Mouse (Mus musculus) gastrocnemius, postnatal 10 days (tissue): Measurements from ENCODE around the gene Smap1. TPM values are rescaled to one million over a fixed set of nuclear protein-coding genes. Genes with fewer than 3 reads are reported as not detected.
"Not testable (repeated sequence)": the region's sequence is repeated elsewhere in the genome, so short reads cannot be mapped to it uniquely, and the experiment has no call there.

ENCODE experiments used
- DNase-seq: peaks from one replicate; pipeline ENCODE4 v3.0.0; 2021; ENCODE audit warnings: mixed read lengths
- long read RNA-seq, 2 experiments: library from polyadenylated mRNA; stranded (forward); transcript quantifications; one replicate each; pipeline ENCODE4 v2.0.0; 2021
- total RNA-seq, 2 experiments: library from RNA; stranded (reverse); gene quantifications; 2 replicates each; pipeline ENCODE4 v1.2.3; 2021

The Smap1 gene
- 10 to 100 TPM; 34.9 to 46.0 TPM for total RNA-seq
- long read RNA-seq, experiment 1, transcript Smap1-201 (10 exons, 2,289 nt) = major isoform, 17 of 34 reads
- long read RNA-seq, experiment 1, partial matches to known transcripts = 16 of 34 reads
- long read RNA-seq, experiment 1, other reads (novel, unspliced or antisense) = 1 of 34 reads
- long read RNA-seq, experiment 2, transcript Smap1-201 (10 exons, 2,289 nt) = major isoform, 10 of 23 reads
- long read RNA-seq, experiment 2, partial matches to known transcripts = 2 of 23 reads
- long read RNA-seq, experiment 2, other reads (novel, unspliced or antisense) = 11 of 23 reads

- DNase-seq = peak; percentile 85
These were observed at the start of gene Smap1 for GRCm38 (mm10) chr1:23921711-23922529. Smap1 (minus strand) TSS chr1:23922317.

- DNase-seq = not testable (repeated sequence)
These were observed 49.0 kb upstream of the Smap1 start for GRCm38 (mm10) chr1:23971159-23971558.

DNA sequence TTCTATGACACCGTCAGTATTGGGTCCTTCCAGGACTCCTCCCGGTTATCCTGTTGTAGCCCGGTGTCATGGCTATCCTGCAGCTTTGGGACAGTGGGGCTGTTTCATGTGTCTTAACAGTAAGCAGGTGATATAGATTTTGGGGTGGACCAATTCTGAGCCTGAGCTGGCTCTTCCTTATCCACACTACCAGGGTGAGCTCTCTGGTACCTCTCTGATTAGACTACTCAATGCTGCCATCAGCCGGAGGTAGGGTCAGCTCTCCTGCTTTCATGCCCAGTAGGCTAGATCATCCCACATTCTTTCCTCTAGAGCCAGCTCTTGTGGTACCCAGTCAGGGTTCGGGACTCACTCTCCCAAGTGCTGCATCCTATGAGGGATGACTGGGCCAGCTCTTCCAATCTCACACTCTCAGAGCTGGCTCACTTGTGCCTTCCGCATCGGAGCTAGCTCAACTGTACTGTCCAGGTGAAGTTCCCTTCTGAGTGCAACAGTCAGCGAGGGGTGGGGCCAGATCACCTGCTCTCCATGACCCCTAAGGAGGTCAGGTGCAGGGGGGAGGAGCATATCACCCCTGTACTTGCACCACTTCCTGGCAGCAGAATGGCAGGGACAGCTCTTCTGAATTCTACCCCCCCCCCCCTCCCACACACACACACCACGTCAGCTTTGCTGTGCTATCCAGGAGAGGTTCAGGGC is 46.1 kb upstream of the Smap1 start:
- DNase-seq = no peak

- DNase-seq = no peak
These were observed 44.1 kb upstream of the Smap1 start for GRCm38 (mm10) chr1:23966226-23966625.

GRCm38 (mm10) chr1:23959415-23959732 is 37.3 kb upstream of the Smap1 start:
- DNase-seq = no peak

- no peak for DNase-seq
These were observed 36.7 kb upstream of the Smap1 start for GRCm38 (mm10) chr1:23958668-23959414.

DNA sequence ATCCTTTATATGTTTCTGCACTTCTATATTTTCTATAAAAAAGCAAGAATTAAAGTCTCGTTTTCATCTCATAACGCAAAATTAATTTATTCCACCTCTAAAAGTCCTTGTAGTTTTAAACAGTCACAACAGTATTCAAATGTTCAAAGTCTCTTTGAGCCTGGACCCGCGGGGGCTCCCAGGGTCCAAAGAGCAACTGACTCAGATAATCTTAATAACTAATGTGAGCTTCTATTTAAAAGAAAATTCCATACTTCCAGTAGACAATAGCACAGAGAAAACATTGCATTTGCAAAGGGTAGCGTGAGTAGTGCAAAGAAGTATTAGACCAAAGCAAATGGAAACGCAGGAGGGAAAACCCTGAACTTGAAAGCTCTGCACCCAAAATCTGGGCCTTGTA is 36.0 kb upstream of the Smap1 start:
- no peak for DNase-seq

DNA sequence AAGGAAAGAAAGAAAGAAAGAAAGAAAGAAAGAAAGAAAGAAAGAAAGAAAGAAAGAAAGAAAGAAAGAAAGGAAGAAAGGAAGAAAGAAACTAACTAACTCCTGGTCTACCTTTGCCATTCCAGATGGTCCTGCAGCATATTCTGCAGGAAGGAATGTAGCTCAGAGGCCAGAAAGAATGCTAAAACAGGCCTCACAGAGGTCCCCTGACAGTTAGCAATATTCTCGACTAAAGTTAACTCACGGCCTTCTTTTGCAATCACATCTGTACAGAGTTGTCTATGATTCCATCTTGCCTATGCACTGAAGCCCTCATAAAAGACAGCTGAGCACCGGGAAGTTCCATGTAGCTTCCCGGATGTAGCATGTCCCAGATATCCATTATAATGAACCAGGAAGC is 33.4 kb upstream of the Smap1 start:
- no peak for DNase-seq

DNA sequence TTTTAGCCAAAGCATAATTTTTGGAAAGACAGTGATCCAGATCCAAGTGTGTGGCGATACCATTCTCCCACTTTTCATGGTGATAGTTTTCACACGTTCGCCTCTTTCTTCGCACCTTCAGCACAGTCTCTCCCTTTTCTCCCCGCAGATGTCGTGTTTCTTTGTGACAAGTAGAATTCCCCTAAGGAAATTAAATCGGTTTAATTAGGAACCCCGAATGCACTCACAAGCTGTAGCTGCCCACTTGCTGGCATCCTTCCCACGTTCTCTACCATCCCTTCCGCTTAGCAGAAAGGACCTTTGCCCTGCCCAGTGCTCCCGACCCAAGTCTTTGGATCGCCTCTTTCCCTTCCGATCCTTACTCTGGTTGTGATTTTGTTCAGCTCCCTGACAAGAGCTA is 31.8 kb upstream of the Smap1 start:
- no peak for DNase-seq

DNA sequence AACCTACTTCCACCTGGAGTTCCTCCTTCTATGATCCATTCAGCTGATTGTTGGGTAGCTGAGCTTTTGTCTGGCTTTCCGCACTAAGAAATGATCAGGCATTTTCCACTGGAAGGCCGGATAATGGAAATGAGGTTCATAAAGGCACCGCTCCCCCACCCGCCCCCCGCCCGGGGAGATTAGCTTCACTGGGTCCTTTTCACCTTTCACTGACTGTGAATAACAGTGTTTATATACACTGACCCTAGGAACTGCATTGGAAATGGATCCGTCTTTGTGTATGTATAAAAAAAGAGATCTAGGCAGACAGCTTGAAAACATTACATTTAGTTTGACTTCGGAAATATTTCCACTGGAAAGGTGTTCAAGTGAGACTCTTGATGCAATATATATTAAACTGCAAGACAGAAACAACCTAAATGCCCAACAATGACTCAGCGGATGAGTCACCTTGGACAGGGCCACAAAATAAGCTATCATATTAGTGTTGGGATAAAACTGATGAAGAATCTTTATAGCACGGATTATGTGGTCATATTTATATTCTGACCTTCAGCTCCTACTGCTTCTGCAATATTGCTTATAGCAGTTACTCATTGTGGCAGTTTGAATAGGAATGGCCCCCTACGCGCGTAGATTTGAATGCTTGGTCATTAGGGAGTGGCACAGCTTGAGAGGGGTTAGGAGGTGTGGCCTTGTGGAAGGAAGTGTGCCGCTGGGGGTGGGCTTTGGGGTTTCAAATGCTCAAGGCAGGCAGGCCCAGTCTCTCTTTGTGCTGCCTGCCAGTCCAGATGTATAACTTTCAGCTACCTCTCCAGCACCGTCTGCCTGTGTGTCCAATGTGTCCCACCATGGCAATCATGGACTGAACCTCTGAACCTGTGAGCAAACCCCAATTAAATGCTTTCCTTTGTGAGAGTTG is 26.9 kb upstream of the Smap1 start:
- DNase-seq = no peak

- DNase-seq = no peak
These were observed 26.2 kb upstream of the Smap1 start for GRCm38 (mm10) chr1:23948290-23948689.

DNA sequence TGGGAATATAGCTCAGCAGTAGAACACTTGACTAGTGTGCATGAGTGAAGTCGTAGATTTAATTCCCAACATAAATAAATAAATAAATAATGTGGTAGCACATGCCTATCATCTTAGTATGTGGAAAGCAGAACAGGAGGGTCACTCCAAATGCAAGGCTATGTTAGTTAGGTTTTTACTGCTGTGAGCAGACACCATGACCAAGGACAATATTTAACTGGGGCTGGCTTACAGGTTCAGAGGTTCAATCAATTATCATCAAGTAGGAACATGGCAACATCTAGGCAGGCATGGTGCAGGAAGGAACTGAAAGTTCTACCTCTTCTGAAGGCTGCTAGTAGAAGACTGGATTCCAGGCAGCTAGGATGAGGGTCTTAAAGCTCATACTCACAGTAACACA is 22.0 kb upstream of the Smap1 start:
- DNase-seq = no peak

DNA sequence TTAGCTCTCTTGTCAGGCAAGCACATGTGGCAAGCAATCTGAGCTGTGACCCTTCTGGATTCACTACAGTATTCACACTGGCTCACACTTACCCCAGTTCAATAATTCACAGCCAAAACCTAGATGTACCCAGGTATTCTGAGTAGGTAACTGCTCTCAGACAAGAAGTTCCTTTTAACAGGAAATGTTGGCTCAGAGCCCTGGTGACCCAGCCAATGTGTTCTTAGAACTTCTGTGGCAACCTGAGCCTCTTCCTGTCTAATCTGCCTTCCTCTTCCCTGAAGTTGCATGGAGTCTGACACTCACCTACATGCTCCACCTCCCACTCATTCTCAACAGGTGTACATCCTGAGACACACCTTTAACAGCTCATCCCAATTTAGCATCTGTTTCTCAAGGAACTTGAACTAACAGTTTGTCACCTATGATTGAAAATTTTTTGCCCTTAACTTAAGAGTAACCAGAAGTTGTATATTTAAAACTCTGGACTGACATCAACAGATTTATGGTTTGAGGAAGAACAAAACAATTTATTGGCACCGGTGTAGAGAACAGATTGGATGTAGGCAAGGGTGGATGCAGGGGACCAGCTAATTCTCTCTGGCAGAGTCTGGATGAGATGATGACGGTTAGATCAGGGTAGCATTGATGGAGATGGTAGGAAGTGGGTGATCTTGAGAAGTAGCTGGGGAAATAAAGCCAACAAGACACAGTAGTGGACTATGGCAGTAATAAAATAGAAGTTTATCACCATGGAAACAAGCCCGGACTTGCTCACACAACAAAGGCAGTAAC is 21.2 kb upstream of the Smap1 start:
- DNase-seq = no peak

DNA sequence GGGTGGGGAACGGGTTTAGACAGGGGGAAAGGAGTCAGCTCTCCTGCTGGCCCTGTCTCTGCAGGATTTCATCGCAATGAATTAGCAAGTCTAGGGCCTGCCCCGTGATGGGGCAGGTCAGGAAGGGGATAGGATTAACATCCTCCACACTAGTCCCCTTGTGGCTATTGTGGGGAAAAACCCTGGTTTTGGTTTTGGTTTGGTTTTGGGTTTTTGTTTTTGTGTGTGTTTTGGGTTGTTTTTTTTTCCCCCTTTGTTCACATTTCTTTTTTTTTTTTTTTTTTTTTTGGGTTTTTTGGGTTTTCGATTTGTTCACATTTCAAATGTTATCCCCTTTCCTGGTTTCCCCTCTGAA is 13.3 kb upstream of the Smap1 start:
- no peak for DNase-seq

GRCm38 (mm10) chr1:23934669-23935407 is 12.7 kb upstream of the Smap1 start:
- no peak for DNase-seq

- no peak for DNase-seq
These were observed 7.3 kb upstream of the Smap1 start for GRCm38 (mm10) chr1:23929410-23929809.

DNA sequence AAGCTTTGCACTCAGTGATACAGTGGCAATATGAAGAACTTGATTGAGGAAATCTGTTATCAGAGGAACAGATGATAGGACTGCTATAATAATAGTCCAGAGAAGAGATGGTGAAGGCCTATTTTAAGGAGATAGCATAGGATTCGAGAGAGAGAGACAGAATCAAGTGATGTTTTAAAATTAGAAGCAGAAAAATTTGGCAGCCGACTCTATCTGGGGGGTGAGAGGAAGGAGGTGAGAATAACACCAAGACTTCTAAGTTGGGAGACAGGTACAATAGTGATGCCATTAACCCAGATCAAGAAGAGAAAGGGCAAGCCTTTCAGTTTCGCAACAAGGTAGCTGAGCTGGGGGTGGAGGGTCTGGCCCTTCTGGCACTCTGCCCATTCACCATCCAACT is 6.3 kb upstream of the Smap1 start:
- no peak for DNase-seq

GRCm38 (mm10) chr1:23923779-23924708 is 1.9 kb upstream of the Smap1 start:
- no peak for DNase-seq

- DNase-seq = no peak
These were observed 390 bp upstream of the Smap1 start for GRCm38 (mm10) chr1:23922530-23922884.
